Mouse (Mus musculus) brain, embryonic 14.5 days (tissue): ENCODE results near the gene Kdelr2.

Experiments used
- CTCF ChIP-seq: fragments of 200-500 bp; IDR thresholded peaks from 2 replicates; pipeline ENCODE4 v1.5.1; 2012; ENCODE audit warnings: inconsistent platforms, mild to moderate bottlenecking, moderate library complexity, borderline replicate concordance; ENCODE audit not compliant: insufficient read depth, insufficient read length; ENCODE audit errors: extremely low read depth
- POLR2A ChIP-seq: fragments of 200-500 bp; IDR thresholded peaks from 2 replicates; pipeline ENCODE4 v1.6.1; 2012; ENCODE audit warnings: mild to moderate bottlenecking, inconsistent platforms, borderline replicate concordance; ENCODE audit not compliant: poor library complexity, insufficient read depth, insufficient read length, severe bottlenecking; ENCODE audit errors: extremely low read depth

DNA sequence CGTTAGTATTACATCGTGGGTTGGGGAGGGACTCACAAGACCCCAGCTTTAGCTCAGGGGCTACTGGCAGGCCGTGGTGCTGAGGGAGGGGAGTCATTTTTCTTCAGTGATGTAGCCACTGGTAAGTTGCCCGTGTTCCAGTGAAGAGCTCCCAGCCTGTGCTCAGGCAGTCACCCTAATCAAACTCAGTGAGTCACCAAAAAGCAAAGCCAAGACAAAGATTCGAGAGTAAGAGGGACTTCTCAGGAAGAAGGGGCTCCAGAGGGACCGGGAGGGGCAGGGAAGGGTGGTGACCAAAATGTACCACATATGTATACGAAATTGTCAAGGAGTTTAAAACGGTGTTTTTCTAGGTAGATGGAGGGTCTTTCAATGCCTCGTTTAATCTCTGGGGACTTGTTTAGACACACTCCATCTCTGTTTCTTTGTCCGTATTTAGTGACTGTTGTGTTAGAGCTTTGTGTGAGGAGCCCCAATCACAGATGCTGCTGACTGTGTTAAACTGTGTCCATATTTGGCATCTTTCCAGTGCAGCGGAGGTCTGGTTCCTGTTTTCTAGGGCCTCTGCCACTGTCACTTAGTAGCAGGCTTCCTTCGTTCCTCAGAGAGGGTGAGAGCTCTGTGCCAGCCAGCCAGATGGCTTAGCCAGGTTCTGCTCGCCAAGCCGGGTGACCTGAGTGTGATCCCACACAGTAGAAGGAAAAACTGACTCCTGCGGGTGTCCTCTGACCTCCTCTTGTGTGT lies 67.0 kb downstream of the Kdelr2 start:
- TF ChIP-seq CTCF, result no peak
- TF ChIP-seq POLR2A, result no peak
